Mouse (Mus musculus): Measurements from ENCODE around the gene Rbm17. TPM values are rescaled to one million over a fixed set of nuclear protein-coding genes. Genes with fewer than 3 reads are reported as not detected.
"Not testable (repeated sequence)": the region's sequence is repeated elsewhere in the genome, so short reads cannot be mapped to it uniquely, and the experiment has no call there.

The Rbm17 gene
- polyA plus RNA-seq, 1 experiment from 2014 or later: 146 TPM

DNA sequence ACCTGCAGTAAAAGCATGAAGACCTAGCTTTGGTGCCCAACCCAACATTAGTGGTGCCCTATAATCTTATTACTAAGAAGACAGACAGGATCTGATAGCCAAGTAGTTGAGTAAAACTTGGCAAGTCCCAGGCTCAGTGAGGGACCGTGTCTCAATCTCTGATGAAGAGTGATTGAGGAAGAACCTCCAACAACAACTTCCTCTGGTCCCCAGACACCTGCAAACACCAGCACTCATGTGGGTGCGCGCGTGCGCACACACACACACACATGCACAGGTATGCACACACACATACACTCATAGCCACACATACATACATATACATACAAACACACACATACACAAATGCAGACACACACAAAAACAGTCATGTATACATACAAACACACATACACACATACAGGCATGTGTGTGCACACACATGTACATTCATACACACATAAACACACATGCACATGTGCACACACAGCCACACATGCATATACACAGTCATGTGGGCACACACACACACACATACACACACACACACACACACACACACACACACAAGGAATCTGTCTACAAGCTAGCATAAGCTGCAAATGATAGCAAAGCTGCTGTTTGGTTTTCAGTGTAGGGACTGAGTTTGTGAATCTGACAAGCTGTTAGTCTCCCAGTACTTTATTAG is 31.7 kb upstream of the Rbm17 start:
- 95% methylated on average over 5 of the region's 5 CpGs for WGBS
- no peak overlapping the region for H3K4me2 ChIP-seq (ENCODE audit: low read length)
- H3K9ac ChIP-seq (replicated peaks; ENCODE audit: low read depth, low read length): no peak overlapping the region
- no peaks in the 10 kb centered on the region for H3K36me3 ChIP-seq (ENCODE audit: control insufficient read depth, insufficient read depth)
- no peaks in the 10 kb centered on the region for H3K9me3 ChIP-seq (ENCODE audit: control insufficient read depth, low read length)
- H3K4me3 ChIP-seq (replicated peaks; ENCODE audit: low read length): no peak overlapping the region
- no peaks in the 10 kb centered on the region for H3K4me1 ChIP-seq (replicated peaks; ENCODE audit: control insufficient read depth, insufficient read depth, low read length)
- no peaks in the 10 kb centered on the region for H3K27me3 ChIP-seq (replicated peaks; ENCODE audit: control insufficient read depth, insufficient read depth, low read length)
- H3K27ac ChIP-seq (ENCODE audit: low read length): no peak overlapping the region
- ATAC-seq: no peak

- H3K4me1 ChIP-seq (replicated peaks; ENCODE audit: control insufficient read depth, insufficient read depth, low read length): no peaks in the 10 kb centered on the region
- no peak for ATAC-seq
- H3K36me3 ChIP-seq (ENCODE audit: control insufficient read depth, insufficient read depth): no peaks in the 10 kb centered on the region
- no peak overlapping the region for H3K9ac ChIP-seq (replicated peaks; ENCODE audit: low read depth, low read length)
- H3K4me2 ChIP-seq (ENCODE audit: low read length): no peak overlapping the region
- no peaks in the 10 kb centered on the region for H3K27me3 ChIP-seq (replicated peaks; ENCODE audit: control insufficient read depth, insufficient read depth, low read length)
- no peak overlapping the region for H3K4me3 ChIP-seq (replicated peaks; ENCODE audit: low read length)
- H3K9me3 ChIP-seq (ENCODE audit: control insufficient read depth, low read length): no peaks in the 10 kb centered on the region
- H3K27ac ChIP-seq (ENCODE audit: low read length): no peak overlapping the region
- WGBS: 83% methylated on average over 6 of the region's 6 CpGs
Observed at GRCm38 (mm10) chr2:11635035-11635434, 31.1 kb upstream of the Rbm17 start.

DNA sequence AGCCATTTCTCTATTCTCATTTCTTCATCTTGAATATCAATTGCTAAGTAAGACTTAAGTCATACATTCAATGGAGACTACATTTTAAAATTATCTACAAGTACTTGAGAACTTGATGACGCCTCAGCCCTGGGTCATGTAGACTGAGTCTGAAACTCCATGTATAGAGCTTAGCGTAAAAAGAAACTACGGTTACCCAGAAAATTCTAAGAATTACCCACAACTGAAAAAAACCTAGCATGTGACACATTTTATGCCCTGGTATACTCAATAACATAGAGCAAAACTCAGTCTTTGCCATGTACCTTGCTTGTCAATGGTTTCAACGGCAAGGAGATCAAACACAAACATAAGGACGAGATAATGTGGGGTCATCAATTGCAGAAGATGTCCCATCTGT is 21.9 kb upstream of the Rbm17 start, which contains the start of gene Gm17490:
Gene Gm17490 (minus strand): TSS at position 375 of the 400 bp plus-strand sequence.
- WGBS: 94% methylated on average over 5 of the region's 5 CpGs
- H3K27ac ChIP-seq (ENCODE audit: low read length): no peak within 1 kb of the TSS
- H3K4me3 ChIP-seq (replicated peaks; ENCODE audit: low read length): no peak within 1 kb of the TSS
- no peak within 1 kb of the TSS for H3K4me2 ChIP-seq (ENCODE audit: low read length)
- no peak for ATAC-seq
- H3K27me3 ChIP-seq (replicated peaks; ENCODE audit: control insufficient read depth, insufficient read depth, low read length): no peaks in the 10 kb centered on the region
- H3K9ac ChIP-seq (replicated peaks; ENCODE audit: low read depth, low read length): no peak within 1 kb of the TSS
- no peaks in the 10 kb centered on the region for H3K9me3 ChIP-seq (ENCODE audit: control insufficient read depth, low read length)
- no peaks in the 10 kb centered on the region for H3K36me3 ChIP-seq (ENCODE audit: control insufficient read depth, insufficient read depth)
- H3K4me1 ChIP-seq (replicated peaks; ENCODE audit: control insufficient read depth, insufficient read depth, low read length): no peaks in the 10 kb centered on the region

DNA sequence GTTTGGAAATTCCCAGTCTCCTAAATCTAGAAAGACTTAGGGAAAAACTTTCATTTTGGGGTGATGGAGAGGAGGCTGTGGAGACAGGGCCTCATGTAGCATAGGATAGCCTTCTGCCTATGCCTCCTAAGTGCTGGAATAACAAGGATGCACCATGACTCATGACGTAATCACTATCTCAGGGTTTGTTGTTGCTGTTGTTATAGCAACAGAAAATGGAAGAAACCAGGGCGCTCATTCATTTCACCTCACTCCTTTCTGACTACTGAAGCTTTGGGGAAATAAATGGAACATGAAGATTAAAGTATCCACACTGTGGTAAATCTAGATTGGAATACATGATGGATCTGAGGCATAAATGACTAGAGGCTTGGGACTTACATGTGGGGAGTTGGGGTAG is 19.8 kb upstream of the Rbm17 start:
- Histone ChIP-seq H3K4me1 (replicated peaks; ENCODE audit: control insufficient read depth, insufficient read depth, low read length) (no peaks in the 10 kb centered on the region), H3K27ac (ENCODE audit: low read length) (no peak overlapping the region), H3K27me3 (replicated peaks; ENCODE audit: control insufficient read depth, insufficient read depth, low read length) (no peaks in the 10 kb centered on the region), H3K4me2 (ENCODE audit: low read length) (no peak overlapping the region), H3K4me3 (replicated peaks; ENCODE audit: low read length) (no peak overlapping the region), H3K9ac (replicated peaks; ENCODE audit: low read depth, low read length) (no peak overlapping the region), H3K9me3 (ENCODE audit: control insufficient read depth, low read length) (no peaks in the 10 kb centered on the region), H3K36me3 (ENCODE audit: control insufficient read depth, insufficient read depth) (no peaks in the 10 kb centered on the region)
- WGBS: 93% methylated on average over 2 of the region's 2 CpGs
- no peak for ATAC-seq

DNA sequence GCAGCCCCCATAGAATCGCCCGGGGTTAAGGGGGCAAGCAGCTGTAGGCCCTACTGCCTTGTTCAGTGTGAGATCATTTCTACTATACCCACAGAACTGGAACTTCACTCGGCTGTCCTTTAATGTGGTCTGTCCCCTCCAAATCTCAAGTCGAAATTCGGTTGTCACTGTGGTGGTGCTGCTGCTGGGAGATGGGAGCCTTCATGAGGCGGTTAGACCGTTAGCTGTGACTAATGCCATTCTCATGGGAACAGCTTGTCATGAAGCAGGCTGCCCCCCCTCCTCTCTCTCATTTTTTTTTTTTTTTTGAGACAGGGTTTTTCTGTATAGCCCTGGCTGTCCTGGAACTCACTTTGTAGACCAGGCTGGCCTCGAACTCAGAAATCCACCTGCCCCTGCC is 19.2 kb upstream of the Rbm17 start:
- 88% methylated on average over 8 of the region's 8 CpGs for WGBS
- Histone ChIP-seq H3K4me2 (ENCODE audit: low read length) (no peak overlapping the region), H3K27me3 (replicated peaks; ENCODE audit: control insufficient read depth, insufficient read depth, low read length) (no peaks in the 10 kb centered on the region), H3K4me1 (replicated peaks; ENCODE audit: control insufficient read depth, insufficient read depth, low read length) (no peaks in the 10 kb centered on the region), H3K9ac (replicated peaks; ENCODE audit: low read depth, low read length) (no peak overlapping the region), H3K4me3 (replicated peaks; ENCODE audit: low read length) (no peak overlapping the region), H3K9me3 (ENCODE audit: control insufficient read depth, low read length) (no peaks in the 10 kb centered on the region), H3K36me3 (ENCODE audit: control insufficient read depth, insufficient read depth) (no peaks in the 10 kb centered on the region), H3K27ac (ENCODE audit: low read length) (no peak overlapping the region)
- ATAC-seq: no peak

- WGBS: 69% methylated on average over 2 of the region's 2 CpGs
- Histone ChIP-seq H3K4me3 (replicated peaks; ENCODE audit: low read length) (no peak overlapping the region), H3K27me3 (replicated peaks; ENCODE audit: control insufficient read depth, insufficient read depth, low read length) (no peaks in the 10 kb centered on the region), H3K9ac (replicated peaks; ENCODE audit: low read depth, low read length) (no peak overlapping the region), H3K36me3 (ENCODE audit: control insufficient read depth, insufficient read depth) (no peaks in the 10 kb centered on the region), H3K4me1 (replicated peaks; ENCODE audit: control insufficient read depth, insufficient read depth, low read length) (no peaks in the 10 kb centered on the region), H3K9me3 (ENCODE audit: control insufficient read depth, low read length) (no peaks in the 10 kb centered on the region), H3K27ac (ENCODE audit: low read length) (no peak overlapping the region), H3K4me2 (ENCODE audit: low read length) (no peak overlapping the region)
- no peak for ATAC-seq
Observed at GRCm38 (mm10) chr2:11619598-11619997, 15.6 kb upstream of the Rbm17 start.

GRCm38 (mm10) chr2:11616846-11617245 is 12.9 kb upstream of the Rbm17 start:
- WGBS: 92% methylated on average over 9 of the region's 9 CpGs
- Histone ChIP-seq H3K4me2 (ENCODE audit: low read length) (no peak overlapping the region), H3K36me3 (ENCODE audit: control insufficient read depth, insufficient read depth) (no peaks in the 10 kb centered on the region), H3K4me3 (replicated peaks; ENCODE audit: low read length) (no peak overlapping the region), H3K27ac (ENCODE audit: low read length) (no peak overlapping the region), H3K27me3 (replicated peaks; ENCODE audit: control insufficient read depth, insufficient read depth, low read length) (no peaks in the 10 kb centered on the region), H3K4me1 (replicated peaks; ENCODE audit: control insufficient read depth, insufficient read depth, low read length) (no peaks in the 10 kb centered on the region), H3K9me3 (ENCODE audit: control insufficient read depth, low read length) (no peaks in the 10 kb centered on the region), H3K9ac (replicated peaks; ENCODE audit: low read depth, low read length) (no peak overlapping the region)
- ATAC-seq: no peak

- H3K4me2 ChIP-seq (ENCODE audit: low read length); H3K9ac ChIP-seq (replicated peaks; ENCODE audit: low read depth, low read length); ATAC-seq; H3K9me3 ChIP-seq (ENCODE audit: control insufficient read depth, low read length); H3K27ac ChIP-seq (ENCODE audit: low read length); H3K4me1 ChIP-seq (replicated peaks; ENCODE audit: control insufficient read depth, insufficient read depth, low read length); H3K36me3 ChIP-seq (ENCODE audit: control insufficient read depth, insufficient read depth); H3K4me3 ChIP-seq (replicated peaks; ENCODE audit: low read length); H3K27me3 ChIP-seq (replicated peaks; ENCODE audit: control insufficient read depth, insufficient read depth, low read length): not testable (repeated sequence)
- 85% methylated on average over 6 of the region's 6 CpGs for WGBS
Observed at GRCm38 (mm10) chr2:11612939-11613338, 9.0 kb upstream of the Rbm17 start.

GRCm38 (mm10) chr2:11606718-11607117 is 2.8 kb upstream of the Rbm17 start:
- not testable (repeated sequence) for H3K27ac ChIP-seq (ENCODE audit: low read length); H3K9me3 ChIP-seq (ENCODE audit: control insufficient read depth, low read length); H3K4me2 ChIP-seq (ENCODE audit: low read length); H3K27me3 ChIP-seq (replicated peaks; ENCODE audit: control insufficient read depth, insufficient read depth, low read length); H3K9ac ChIP-seq (replicated peaks; ENCODE audit: low read depth, low read length); H3K36me3 ChIP-seq (ENCODE audit: control insufficient read depth, insufficient read depth); H3K4me1 ChIP-seq (replicated peaks; ENCODE audit: control insufficient read depth, insufficient read depth, low read length); H3K4me3 ChIP-seq (replicated peaks; ENCODE audit: low read length); ATAC-seq
- 82% methylated on average over 4 of the region's 4 CpGs for WGBS

- H3K4me2 ChIP-seq (ENCODE audit: low read length): no peak overlapping the region
- H3K36me3 ChIP-seq (ENCODE audit: control insufficient read depth, insufficient read depth): peaks cover 4% of the 10 kb centered on the region; the same call in 1 of the 2 replicates
- no peak for ATAC-seq
- H3K4me3 ChIP-seq (replicated peaks; ENCODE audit: low read length): no peak overlapping the region
- peaks cover 10% of the 10 kb centered on the region for H3K4me1 ChIP-seq (replicated peaks; ENCODE audit: control insufficient read depth, insufficient read depth, low read length)
- no peaks in the 10 kb centered on the region for H3K9me3 ChIP-seq (ENCODE audit: control insufficient read depth, low read length)
- H3K27me3 ChIP-seq (replicated peaks; ENCODE audit: control insufficient read depth, insufficient read depth, low read length): no peaks in the 10 kb centered on the region
- no peak overlapping the region for H3K9ac ChIP-seq (replicated peaks; ENCODE audit: low read depth, low read length)
- no peak overlapping the region for H3K27ac ChIP-seq (ENCODE audit: low read length)
Observed at GRCm38 (mm10) chr2:11604911-11605310, 958 bp upstream of the Rbm17 start.

Measured in forebrain, embryonic 16.5 days (tissue).